Mouse (Mus musculus) kidney, postnatal 10 days (tissue): ENCODE measurements around the gene C1galt1.
A peak's percentile ranks its signal among the peaks of the same experiment; 100 is the strongest.

ENCODE experiments used
- DNase-seq: peaks from one replicate; pipeline ENCODE4 v3.0.0; 2021; ENCODE audit warnings: mixed read lengths

C1galt1 gene

GRCm38 (mm10) chr6:7844802-7845679 lies at the start of gene C1galt1:
Gene C1galt1, plus strand, starts transcription at chr6:7844842.
- DNase-seq: peak; percentile 75

GRCm38 (mm10) chr6:7799969-7800368 lies 44.7 kb upstream of the C1galt1 start:
- peak; percentile 9 for DNase-seq

- no peak for DNase-seq
Measured at GRCm38 (mm10) chr6:7803765-7804542, 40.7 kb upstream of the C1galt1 start.

GRCm38 (mm10) chr6:7814146-7814545 lies 30.5 kb upstream of the C1galt1 start:
- DNase-seq: no peak

GRCm38 (mm10) chr6:7816233-7816632 lies 28.4 kb upstream of the C1galt1 start:
- DNase-seq: no peak

- no peak for DNase-seq
Measured at GRCm38 (mm10) chr6:7822688-7823087, 22.0 kb upstream of the C1galt1 start.

GRCm38 (mm10) chr6:7830793-7831192 lies 13.8 kb upstream of the C1galt1 start:
- DNase-seq: no peak

- no peak for DNase-seq
Measured at GRCm38 (mm10) chr6:7832564-7833175, 12.0 kb upstream of the C1galt1 start.

- no peak for DNase-seq
Measured at GRCm38 (mm10) chr6:7843726-7844411, 773 bp upstream of the C1galt1 start.

GRCm38 (mm10) chr6:7844412-7844801 lies 235 bp upstream of the C1galt1 start:
- peak; percentile 100 for DNase-seq

GRCm38 (mm10) chr6:7845680-7846017 lies 1.0 kb downstream of the C1galt1 start:
- DNase-seq: no peak

- DNase-seq: no peak
Measured at GRCm38 (mm10) chr6:7846726-7847439, 2.2 kb downstream of the C1galt1 start.

- DNase-seq: no peak
Measured at GRCm38 (mm10) chr6:7847890-7848508, 3.4 kb downstream of the C1galt1 start.

GRCm38 (mm10) chr6:7848714-7849113 lies 4.1 kb downstream of the C1galt1 start:
- DNase-seq: no peak

GRCm38 (mm10) chr6:7851036-7851435 lies 6.4 kb downstream of the C1galt1 start:
- DNase-seq: no peak

GRCm38 (mm10) chr6:7852919-7853318 lies 8.3 kb downstream of the C1galt1 start:
- DNase-seq: no peak

- no peak for DNase-seq
Measured at GRCm38 (mm10) chr6:7853461-7853860, 8.8 kb downstream of the C1galt1 start.

- peak; percentile 18 for DNase-seq
Measured at GRCm38 (mm10) chr6:7856682-7857290, 12.1 kb downstream of the C1galt1 start.

GRCm38 (mm10) chr6:7857356-7858247 lies 13.0 kb downstream of the C1galt1 start:
- no peak for DNase-seq

- DNase-seq: no peak
Measured at GRCm38 (mm10) chr6:7858586-7858985, 13.9 kb downstream of the C1galt1 start.
